Mouse (Mus musculus): ENCODE results near the gene Pfpl. TPM values are rescaled to one million over a fixed set of nuclear protein-coding genes. Genes with fewer than 3 reads are reported as not detected.

Gene Pfpl
- not detected in 2 replicates for polyA plus RNA-seq (2016; fragmentation: Nextera tagmentation; extraction: Ambion mirVana)

DNA sequence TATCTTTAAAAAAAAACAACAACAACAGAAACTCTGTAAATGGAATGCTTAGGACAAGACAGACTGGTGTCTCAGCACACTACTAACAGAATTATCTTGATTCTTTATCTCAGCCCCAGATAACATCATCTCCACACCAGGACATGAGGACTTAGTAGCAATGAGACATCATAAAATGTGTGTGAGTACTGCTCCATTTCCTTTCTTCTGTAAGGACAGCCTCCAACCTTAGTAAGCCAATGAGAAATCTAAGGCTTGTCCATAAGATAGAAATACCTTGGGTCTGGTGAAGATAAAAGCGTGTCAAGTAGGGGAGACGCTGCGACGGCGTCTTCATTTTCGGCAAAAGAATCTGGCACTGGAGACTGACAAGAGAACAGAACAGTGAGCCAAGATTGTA is at the start of gene Pfpl:
Gene Pfpl, plus strand, starts transcription at position 301 of the 400 bp plus-strand sequence.
- H3K36me3 ChIP-seq, result no peaks in the 10 kb centered on the region
- no peaks in the 10 kb centered on the region for H3K27me3 ChIP-seq (ENCODE audit: insufficient read depth, poor library complexity, severe bottlenecking)
- H3K4me3 ChIP-seq, result no peak within 1 kb of the TSS
- DNase-seq (ENCODE audit: low spot score), result no peak
- no peaks in the 10 kb centered on the region for H3K9me3 ChIP-seq
- no peaks in the 10 kb centered on the region for H3K4me1 ChIP-seq (replicated peaks)
- H3K27ac ChIP-seq, result no peak within 1 kb of the TSS
- WGBS, result 91% methylated on average over 6 of the region's 6 CpGs

DNA sequence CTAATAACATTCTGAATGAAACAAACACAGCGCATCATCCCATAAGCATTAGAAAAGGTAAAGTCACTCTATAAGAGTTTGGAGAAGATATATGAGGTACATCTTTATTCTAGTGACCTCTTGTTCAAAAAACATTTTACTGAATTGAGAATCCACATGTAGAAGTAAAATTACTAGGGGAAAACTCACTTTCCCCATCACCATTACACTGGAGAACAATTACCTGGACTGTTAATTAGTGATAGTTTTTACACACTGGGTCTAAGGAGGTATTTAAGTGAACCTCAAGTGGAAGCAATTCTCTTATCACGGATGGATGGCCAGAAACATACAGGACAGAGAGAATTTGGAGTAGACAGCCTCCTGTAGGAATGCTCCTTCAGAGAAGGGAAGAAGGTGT is 40.7 kb upstream of the Pfpl start, which contains the start of gene Olfr1440:
Gene Olfr1440, plus strand, starts transcription at position 301 of the 400 bp plus-strand sequence.
- DNase-seq (ENCODE audit: low spot score), result no peak
- H3K27me3 ChIP-seq (ENCODE audit: insufficient read depth, poor library complexity, severe bottlenecking), result no peaks in the 10 kb centered on the region
- H3K9me3 ChIP-seq, result no peaks in the 10 kb centered on the region
- no peaks in the 10 kb centered on the region for H3K4me1 ChIP-seq (replicated peaks)
- H3K4me3 ChIP-seq, result no peak within 1 kb of the TSS
- no peaks in the 10 kb centered on the region for H3K36me3 ChIP-seq
- H3K27ac ChIP-seq, result no peak within 1 kb of the TSS
- 89% methylated on average over 2 of the region's 2 CpGs for WGBS

DNA sequence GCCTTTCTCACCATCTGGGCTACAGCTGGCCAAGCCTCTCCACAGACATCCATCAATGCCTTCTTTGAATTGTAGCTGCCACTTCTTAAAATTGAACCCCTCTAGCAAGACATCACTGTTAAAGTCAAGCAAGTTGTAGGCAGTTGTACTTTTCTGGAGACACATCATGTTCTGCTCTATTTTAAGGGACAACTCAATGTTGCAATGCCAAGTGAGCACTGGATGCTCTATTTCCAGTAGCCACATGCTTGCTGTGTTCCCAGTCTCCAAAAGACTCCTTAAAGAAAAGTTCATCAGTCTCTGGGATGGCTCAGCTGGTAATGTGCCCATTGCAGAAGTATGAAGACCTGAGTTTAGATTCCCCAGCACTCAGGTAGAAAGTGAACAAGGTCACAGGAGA is 14.0 kb upstream of the Pfpl start:
- Histone ChIP-seq H3K27ac (no peak overlapping the region), H3K27me3 (ENCODE audit: insufficient read depth, poor library complexity, severe bottlenecking) (no peaks in the 10 kb centered on the region), H3K4me3 (no peak overlapping the region), H3K9me3 (no peaks in the 10 kb centered on the region), H3K4me1 (replicated peaks) (no peaks in the 10 kb centered on the region), H3K36me3 (no peaks in the 10 kb centered on the region)
- no peak for DNase-seq (ENCODE audit: low spot score)

DNA sequence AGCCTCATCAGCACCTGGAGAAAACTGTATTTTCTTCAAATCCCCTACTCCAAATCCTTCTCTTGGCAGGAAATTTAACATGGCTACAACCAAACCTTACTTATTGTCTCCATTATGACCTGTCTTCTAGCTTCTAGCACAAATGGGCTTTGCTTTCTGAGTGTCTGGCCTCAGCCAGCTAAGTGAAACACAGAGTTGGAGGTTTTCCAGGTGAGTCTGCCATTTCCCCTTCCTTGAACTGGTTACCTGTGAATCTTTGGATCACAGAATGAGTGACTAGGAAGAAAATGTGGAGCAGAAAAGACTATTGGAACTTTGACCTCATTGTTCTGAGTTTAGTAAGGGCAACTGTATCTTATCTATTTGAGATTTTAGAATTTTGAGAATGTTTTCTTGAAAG is 10.3 kb upstream of the Pfpl start, which contains the start of gene Olfr1441:
Gene Olfr1441, plus strand, starts transcription at position 73 of the 400 bp plus-strand sequence.
- DNase-seq (ENCODE audit: low spot score), result no peak
- no peaks in the 10 kb centered on the region for H3K9me3 ChIP-seq
- H3K27me3 ChIP-seq (ENCODE audit: insufficient read depth, poor library complexity, severe bottlenecking), result no peaks in the 10 kb centered on the region
- no peaks in the 10 kb centered on the region for H3K36me3 ChIP-seq
- no peaks in the 10 kb centered on the region for H3K4me1 ChIP-seq (replicated peaks)
- H3K27ac ChIP-seq, result no peak within 1 kb of the TSS
- no peak within 1 kb of the TSS for H3K4me3 ChIP-seq

DNA sequence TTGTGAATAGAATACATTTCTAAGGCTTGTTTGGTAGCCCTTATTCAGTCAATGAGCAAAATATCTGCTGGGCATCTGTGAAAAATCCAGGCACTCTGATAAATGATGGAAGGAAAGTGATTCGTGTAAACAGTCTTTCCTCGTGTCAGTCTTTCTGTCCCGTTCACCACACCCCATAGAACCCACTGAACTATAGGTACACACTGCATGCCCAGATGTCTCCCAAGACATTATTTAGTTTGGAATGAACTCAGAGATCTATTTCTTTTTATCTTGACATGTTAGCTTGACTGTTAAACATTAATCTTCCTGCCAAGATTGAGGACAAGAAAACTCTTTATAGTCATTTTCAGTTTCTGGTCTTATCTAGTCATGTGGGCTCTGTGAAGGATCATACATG is 9.4 kb upstream of the Pfpl start:
- 89% methylated on average over 3 of the region's 3 CpGs for WGBS
- no peaks in the 10 kb centered on the region for H3K36me3 ChIP-seq
- no peaks in the 10 kb centered on the region for H3K27me3 ChIP-seq (ENCODE audit: insufficient read depth, poor library complexity, severe bottlenecking)
- DNase-seq (ENCODE audit: low spot score), result no peak
- H3K9me3 ChIP-seq, result no peaks in the 10 kb centered on the region
- H3K27ac ChIP-seq, result no peak overlapping the region
- H3K4me3 ChIP-seq, result no peak overlapping the region
- H3K4me1 ChIP-seq (replicated peaks), result no peaks in the 10 kb centered on the region

DNA sequence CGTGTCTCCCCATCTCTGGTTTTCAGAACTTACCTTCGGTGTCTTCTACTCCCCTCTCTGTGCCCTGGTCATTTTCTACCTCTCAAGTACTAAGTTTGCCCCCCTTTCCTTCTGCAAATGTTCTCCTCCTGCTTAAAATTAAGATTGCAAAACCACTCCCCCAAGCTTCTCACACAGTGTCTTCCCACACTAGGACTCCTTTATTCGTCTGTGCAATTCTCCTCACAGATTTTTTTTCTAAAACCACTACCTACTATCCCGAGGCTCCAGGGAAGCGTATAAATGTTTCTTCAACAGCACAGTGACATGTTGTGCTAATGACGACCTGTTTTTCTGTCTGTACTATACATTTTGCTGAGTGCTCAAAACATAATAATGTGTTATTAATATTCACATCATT is 7.2 kb upstream of the Pfpl start:
- Histone ChIP-seq H3K9me3 (no peaks in the 10 kb centered on the region), H3K27me3 (ENCODE audit: insufficient read depth, poor library complexity, severe bottlenecking) (no peaks in the 10 kb centered on the region), H3K4me3 (no peak overlapping the region), H3K27ac (no peak overlapping the region), H3K4me1 (replicated peaks) (no peaks in the 10 kb centered on the region), H3K36me3 (no peaks in the 10 kb centered on the region)
- DNase-seq (ENCODE audit: low spot score), result no peak
- 81% methylated on average over 6 of the region's 6 CpGs for WGBS

DNA sequence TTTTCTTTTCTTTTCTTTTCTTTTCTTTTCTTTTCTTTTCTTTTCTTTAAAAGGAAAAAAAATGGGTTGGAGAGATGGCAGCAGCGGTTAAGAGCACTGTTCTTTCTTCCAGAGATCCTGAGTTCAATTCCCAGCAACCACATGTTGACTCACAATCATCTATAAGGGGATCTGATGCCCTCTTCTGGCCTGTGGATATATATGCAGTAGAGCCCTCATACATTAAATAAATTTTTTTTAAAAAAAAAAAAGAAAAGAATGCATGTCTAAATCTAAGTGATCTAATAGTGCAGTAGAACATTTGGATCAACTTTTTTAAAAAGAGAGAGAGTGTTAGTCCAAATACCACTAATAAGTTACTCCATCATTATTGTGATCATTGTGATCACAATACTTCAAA is 6.0 kb upstream of the Pfpl start:
- Histone ChIP-seq H3K9me3 (no peaks in the 10 kb centered on the region), H3K4me1 (replicated peaks) (no peaks in the 10 kb centered on the region), H3K36me3 (no peaks in the 10 kb centered on the region), H3K27me3 (ENCODE audit: insufficient read depth, poor library complexity, severe bottlenecking) (no peaks in the 10 kb centered on the region), H3K4me3 (no peak overlapping the region), H3K27ac (no peak overlapping the region)
- DNase-seq (ENCODE audit: low spot score), result no peak
- 71% methylated on average over 1 of the region's 1 CpGs for WGBS

DNA sequence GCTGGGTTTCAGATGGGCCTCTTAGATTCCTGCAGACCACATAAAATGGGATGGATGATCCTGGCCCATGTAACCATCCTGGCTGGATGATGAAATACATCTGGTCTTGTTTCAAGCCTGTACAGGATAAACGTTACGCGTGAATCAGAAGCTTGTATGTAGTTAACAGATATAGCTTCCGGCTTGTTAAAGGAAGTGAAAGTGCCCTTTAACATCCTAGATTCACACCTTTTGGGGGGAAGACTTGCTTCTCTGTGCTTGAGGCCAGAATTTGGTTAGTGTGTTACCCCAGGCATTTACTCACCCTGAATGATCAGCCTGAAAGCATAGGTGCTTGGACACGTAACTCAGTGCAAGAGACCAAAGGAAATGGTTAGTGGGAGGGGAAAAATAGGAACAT is 604 bp upstream of the Pfpl start:
- no peak overlapping the region for H3K27ac ChIP-seq
- DNase-seq (ENCODE audit: low spot score), result no peak
- no peaks in the 10 kb centered on the region for H3K27me3 ChIP-seq (ENCODE audit: insufficient read depth, poor library complexity, severe bottlenecking)
- no peaks in the 10 kb centered on the region for H3K9me3 ChIP-seq
- H3K36me3 ChIP-seq, result no peaks in the 10 kb centered on the region
- no peaks in the 10 kb centered on the region for H3K4me1 ChIP-seq (replicated peaks)
- H3K4me3 ChIP-seq, result no peak overlapping the region
- 94% methylated on average over 5 of the region's 5 CpGs for WGBS

DNA sequence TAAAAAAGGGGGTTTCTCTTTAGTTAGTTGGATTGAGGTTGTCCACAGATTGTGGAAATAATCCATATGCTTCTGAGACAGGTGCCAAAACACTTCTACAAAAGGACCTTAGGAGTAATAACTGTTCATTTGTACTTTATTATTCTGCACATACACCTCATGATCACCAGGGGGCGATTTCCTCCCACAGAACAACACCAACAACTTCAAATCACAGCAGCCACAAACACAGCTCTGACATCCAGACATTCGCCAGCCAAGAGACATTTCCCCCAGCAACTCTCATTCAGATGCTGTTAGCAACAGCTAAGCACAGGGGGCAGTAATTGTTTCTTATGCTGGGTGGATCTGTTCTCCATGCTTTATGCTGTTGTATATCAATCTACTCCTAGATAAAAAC is 5.3 kb downstream of the Pfpl start:
- H3K4me1 ChIP-seq (replicated peaks), result no peaks in the 10 kb centered on the region
- no peak overlapping the region for H3K27ac ChIP-seq
- DNase-seq (ENCODE audit: low spot score), result peak; percentile 35
- no peak overlapping the region for H3K4me3 ChIP-seq
- no peaks in the 10 kb centered on the region for H3K9me3 ChIP-seq
- 7% methylated on average over 2 of the region's 2 CpGs for WGBS
- no peaks in the 10 kb centered on the region for H3K27me3 ChIP-seq (ENCODE audit: insufficient read depth, poor library complexity, severe bottlenecking)
- no peaks in the 10 kb centered on the region for H3K36me3 ChIP-seq

DNA sequence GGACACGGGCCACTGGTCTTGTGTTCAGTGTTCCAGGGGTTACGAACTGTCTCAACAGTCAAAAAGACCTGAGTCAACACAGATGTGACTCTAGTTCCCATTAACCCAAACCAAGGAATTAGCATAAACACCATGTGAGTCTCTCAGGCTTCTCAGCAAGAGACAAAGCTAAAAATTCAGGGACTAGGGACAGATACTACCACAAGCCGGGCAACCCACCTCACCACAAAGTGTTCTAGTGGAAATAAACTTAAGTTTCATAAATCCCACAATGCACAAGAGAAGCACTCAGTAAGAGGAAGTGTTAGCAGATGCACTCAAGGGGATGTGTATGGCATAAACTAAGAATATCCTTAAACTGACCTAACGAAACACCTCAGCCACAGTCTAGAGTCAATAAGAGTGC is 7.3 kb downstream of the Pfpl start:
- no peaks in the 10 kb centered on the region for H3K9me3 ChIP-seq
- H3K27ac ChIP-seq, result no peak overlapping the region
- WGBS, result 87% methylated on average over 4 of the region's 4 CpGs
- no peaks in the 10 kb centered on the region for H3K36me3 ChIP-seq
- no peaks in the 10 kb centered on the region for H3K4me1 ChIP-seq (replicated peaks)
- no peaks in the 10 kb centered on the region for H3K27me3 ChIP-seq (ENCODE audit: insufficient read depth, poor library complexity, severe bottlenecking)
- no peak for DNase-seq (ENCODE audit: low spot score)
- H3K4me3 ChIP-seq, result no peak overlapping the region

DNA sequence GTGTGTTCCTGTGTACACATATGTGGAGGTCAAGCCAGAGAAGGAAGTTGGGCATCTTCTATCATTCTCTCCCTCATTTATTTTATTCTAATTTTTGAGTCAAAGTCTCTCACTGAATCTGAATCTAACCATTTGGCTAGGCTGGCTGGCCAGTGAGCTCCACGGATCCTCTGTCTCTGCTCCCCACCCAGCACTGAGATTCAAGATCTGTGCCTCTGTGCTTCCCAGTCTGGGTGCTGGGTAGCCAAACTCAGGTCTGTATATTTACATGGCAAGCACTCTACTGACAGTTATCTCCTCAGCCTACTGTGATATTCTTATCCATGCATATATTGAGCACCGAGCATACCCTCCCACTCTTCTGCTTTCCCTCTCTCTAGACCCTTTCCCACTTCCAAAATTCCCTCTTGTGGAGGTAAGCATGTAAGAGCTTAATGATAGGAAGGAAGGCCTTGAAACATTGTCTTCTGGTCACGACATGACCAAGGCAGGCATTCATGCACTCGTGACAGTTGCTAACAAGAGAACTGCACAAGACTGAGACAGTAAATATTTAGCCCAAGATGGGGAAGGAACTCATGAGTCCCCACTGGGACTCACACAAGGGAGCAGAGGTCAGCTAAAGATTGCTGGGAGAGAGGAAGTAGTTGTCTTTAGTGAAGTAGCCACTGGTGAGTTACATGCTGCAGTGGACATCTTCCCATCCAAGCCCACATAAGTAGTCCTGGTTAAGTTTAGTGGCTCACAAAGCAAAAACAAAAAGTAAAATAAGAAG is 8.2 kb downstream of the Pfpl start:
- H3K36me3 ChIP-seq, result no peaks in the 10 kb centered on the region
- 88% methylated on average over 4 of the region's 4 CpGs for WGBS
- H3K4me1 ChIP-seq (replicated peaks), result no peaks in the 10 kb centered on the region
- H3K27ac ChIP-seq, result no peak overlapping the region
- DNase-seq (ENCODE audit: low spot score), result no peak
- H3K9me3 ChIP-seq, result no peaks in the 10 kb centered on the region
- H3K27me3 ChIP-seq (ENCODE audit: insufficient read depth, poor library complexity, severe bottlenecking), result no peaks in the 10 kb centered on the region
- no peak overlapping the region for H3K4me3 ChIP-seq

DNA sequence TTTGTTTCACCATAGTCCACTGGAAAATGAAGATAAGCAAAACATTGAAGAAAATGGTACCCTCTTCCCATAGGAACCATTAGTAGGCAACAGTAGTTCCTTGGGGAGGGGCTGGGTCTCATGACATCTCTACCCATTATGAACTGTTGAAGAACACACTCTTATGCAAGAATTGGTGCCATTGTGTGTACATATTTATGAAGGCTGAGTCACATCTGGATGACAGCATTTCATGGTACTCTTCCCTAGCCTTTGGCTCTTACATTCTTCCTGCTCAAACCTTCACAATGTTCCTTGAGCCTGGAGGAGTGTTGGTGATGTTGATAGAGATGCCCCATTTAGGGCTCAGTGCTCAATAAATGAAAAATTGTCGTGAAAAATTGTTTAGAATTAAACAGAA is 11.9 kb downstream of the Pfpl start:
- 49% methylated on average over 1 of the region's 1 CpGs for WGBS
- no peaks in the 10 kb centered on the region for H3K27me3 ChIP-seq (ENCODE audit: insufficient read depth, poor library complexity, severe bottlenecking)
- H3K9me3 ChIP-seq, result no peaks in the 10 kb centered on the region
- no peak overlapping the region for H3K27ac ChIP-seq
- no peak overlapping the region for H3K4me3 ChIP-seq
- H3K4me1 ChIP-seq (replicated peaks), result no peaks in the 10 kb centered on the region
- H3K36me3 ChIP-seq, result no peaks in the 10 kb centered on the region
- no peak for DNase-seq (ENCODE audit: low spot score)

DNA sequence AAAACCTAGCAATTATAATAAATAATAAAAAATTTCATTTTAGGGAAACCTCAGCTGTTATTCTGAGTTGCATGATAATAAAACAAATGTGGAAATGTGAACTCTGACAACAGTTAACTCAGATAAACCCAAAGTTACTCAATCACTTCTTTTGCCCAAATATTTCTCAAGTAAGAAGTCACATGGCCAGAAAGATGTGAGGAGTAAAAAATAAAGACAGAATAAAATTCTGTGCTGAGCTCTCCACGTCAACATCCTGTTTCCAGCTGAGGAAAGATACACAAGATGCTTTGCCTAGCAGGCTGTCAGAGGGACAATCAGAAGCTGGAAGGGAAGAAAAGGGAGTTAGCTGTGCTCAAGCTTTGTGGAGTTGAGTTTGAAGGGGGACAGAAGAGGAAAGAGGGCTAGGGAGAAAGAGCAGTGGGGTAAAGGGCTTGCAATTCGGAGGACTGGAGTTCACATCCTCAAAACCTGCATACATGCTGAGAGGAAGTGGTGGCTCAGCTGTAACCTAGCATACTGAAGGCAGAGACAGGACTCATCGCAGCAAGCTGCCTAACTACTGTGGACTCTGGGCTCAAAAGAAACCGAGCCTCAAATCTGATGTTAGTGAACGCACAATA is 12.5 kb downstream of the Pfpl start:
- Histone ChIP-seq H3K36me3 (no peaks in the 10 kb centered on the region), H3K4me3 (no peak overlapping the region), H3K4me1 (replicated peaks) (no peaks in the 10 kb centered on the region), H3K9me3 (no peaks in the 10 kb centered on the region), H3K27me3 (ENCODE audit: insufficient read depth, poor library complexity, severe bottlenecking) (no peaks in the 10 kb centered on the region), H3K27ac (no peak overlapping the region)
- 71% methylated on average over 5 of the region's 5 CpGs for WGBS
- DNase-seq (ENCODE audit: low spot score), result no peak

Data from hindbrain, embryonic 10.5 days (tissue).